Mouse (Mus musculus): ENCODE results near the gene Rrh. TPM values are rescaled to one million over a fixed set of nuclear protein-coding genes. Genes with fewer than 3 reads are reported as not detected.

Rrh gene
- polyA plus RNA-seq (2015; fragmentation: Nextera tagmentation; extraction: Ambion mirVana): 0.15 and 0.17 TPM in 2 replicates

DNA sequence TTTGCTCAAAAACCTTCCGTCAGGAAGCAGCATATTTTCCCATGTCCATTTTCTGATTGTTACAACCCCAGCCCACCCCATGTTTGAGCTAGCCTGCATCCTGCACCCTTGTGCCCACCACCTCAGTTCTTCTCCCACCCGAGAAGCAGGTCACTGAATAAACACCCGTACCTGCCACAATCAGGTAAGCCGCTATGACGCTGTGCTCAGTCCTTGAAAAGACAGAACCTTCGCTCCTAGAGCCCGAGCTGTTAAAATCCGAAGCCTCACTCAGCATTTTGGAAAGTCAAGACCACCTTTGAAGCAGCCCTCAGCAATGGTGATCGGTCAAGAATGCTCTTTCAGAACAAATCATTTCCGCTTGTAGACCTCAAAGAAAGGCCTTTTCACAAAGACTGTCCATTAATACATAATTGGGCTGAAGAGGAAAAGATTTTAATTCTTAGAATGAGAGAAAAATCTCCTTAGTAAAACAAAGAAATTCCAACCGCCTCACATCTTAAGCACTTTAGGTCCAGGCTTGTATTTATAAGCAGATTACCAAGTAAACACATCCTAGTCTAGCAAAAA is at the start of gene Rrh:
Gene Rrh, minus strand, starts transcription at position 382 of the 570 bp plus-strand sequence.
- ATAC-seq (ENCODE audit: low FRiP score, low read depth): no peak

DNA sequence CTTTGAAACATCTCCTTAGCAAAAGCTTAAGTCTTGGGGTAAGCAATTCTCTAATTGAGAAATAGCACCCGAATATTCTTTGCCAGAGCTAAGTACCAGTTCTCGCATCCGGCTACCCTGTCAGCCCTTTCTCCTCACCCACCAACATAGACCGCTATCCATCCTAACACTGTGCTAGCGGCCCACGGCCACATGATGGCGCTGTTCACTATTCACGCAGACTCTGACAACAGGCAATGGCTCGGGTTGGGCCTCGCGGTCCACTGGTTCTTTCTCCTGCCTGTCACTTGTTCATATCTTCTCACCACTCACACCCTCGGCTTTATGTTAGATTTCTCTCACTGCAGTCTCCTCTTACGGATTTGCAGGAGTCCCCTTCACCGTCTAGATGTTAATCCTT is 41.3 kb upstream of the Rrh start:
- H3K4me1 ChIP-seq: no peaks in the 10 kb centered on the region
- no peak overlapping the region for H3K9ac ChIP-seq
- peaks cover 6% of the 10 kb centered on the region; the same call in 1 of the 2 replicates for H3K9me3 ChIP-seq
- 50% methylated on average over 14 of the region's 14 CpGs for WGBS
- H3K27me3 ChIP-seq: no peaks in the 10 kb centered on the region
- no peak for ATAC-seq (ENCODE audit: low FRiP score, low read depth)
- no peak overlapping the region for H3K4me3 ChIP-seq
- no peak overlapping the region for H3K4me2 ChIP-seq (replicated peaks)
- H3K27ac ChIP-seq: no peak overlapping the region
- no peaks in the 10 kb centered on the region for H3K36me3 ChIP-seq

More for the DNA sequence above, at the start of gene Rrh:
- WGBS: 92% methylated on average over 11 of the region's 11 CpGs
- H3K36me3 ChIP-seq: peaks cover 35% of the 10 kb centered on the region
- no peak within 1 kb of the TSS for H3K9ac ChIP-seq
- no peaks in the 10 kb centered on the region for H3K27me3 ChIP-seq
- H3K27ac ChIP-seq: no peak within 1 kb of the TSS
- no peak within 1 kb of the TSS for H3K4me2 ChIP-seq (replicated peaks)
- H3K4me3 ChIP-seq: no peak within 1 kb of the TSS
- H3K4me1 ChIP-seq: no peaks in the 10 kb centered on the region
- no peaks in the 10 kb centered on the region for H3K9me3 ChIP-seq

DNA sequence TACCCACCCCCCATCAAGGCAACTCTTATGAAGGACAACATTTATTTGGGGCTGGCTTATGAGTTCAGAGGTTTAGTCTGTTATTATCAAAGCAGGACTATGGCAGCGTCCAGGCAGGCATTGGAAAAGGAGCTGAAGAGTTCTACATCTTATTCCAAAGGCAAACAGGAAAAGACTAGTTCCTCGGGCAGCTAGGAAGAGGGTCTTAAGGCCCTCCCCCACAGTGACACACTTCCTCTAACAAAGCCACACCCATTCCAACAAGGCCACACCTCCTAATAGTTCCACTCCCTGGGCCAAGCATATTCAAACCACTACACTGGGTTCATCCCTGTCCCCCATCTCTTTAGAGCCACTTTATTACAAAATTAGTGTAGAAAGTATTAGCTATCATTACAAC is 40.2 kb upstream of the Rrh start:
- Histone ChIP-seq H3K4me1 (no peaks in the 10 kb centered on the region), H3K4me2 (replicated peaks) (no peak overlapping the region), H3K27ac (no peak overlapping the region), H3K4me3 (no peak overlapping the region), H3K27me3 (no peaks in the 10 kb centered on the region), H3K36me3 (no peaks in the 10 kb centered on the region), H3K9me3 (peaks cover 15% of the 10 kb centered on the region), H3K9ac (no peak overlapping the region)
- 68% methylated on average over 2 of the region's 2 CpGs for WGBS
- no peak for ATAC-seq (ENCODE audit: low FRiP score, low read depth)

DNA sequence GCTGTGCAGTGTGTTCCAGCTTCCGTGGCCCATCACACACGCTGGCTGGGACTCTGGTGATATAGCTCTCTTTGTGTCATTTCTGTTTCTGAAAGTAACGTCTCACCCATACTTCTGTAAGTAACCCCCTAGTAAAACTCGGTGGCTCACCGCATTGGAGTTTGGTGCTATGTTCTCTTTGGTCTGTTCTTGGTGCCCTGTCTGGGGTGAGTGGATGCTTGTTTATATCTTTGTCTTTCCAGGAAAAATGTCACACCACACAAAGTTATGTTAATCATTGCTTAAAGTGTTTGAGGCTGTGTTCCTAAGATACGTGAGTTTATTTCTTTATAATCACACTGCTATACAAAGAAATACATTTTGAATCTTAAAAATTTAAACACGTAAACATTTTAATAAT is 24.5 kb upstream of the Rrh start:
- Histone ChIP-seq H3K4me3 (no peak overlapping the region), H3K27ac (no peak overlapping the region), H3K4me2 (replicated peaks) (no peak overlapping the region), H3K36me3 (no peaks in the 10 kb centered on the region), H3K4me1 (no peaks in the 10 kb centered on the region), H3K9me3 (no peaks in the 10 kb centered on the region), H3K27me3 (no peaks in the 10 kb centered on the region), H3K9ac (no peak overlapping the region)
- 85% methylated on average over 7 of the region's 7 CpGs for WGBS
- ATAC-seq (ENCODE audit: low FRiP score, low read depth): no peak

DNA sequence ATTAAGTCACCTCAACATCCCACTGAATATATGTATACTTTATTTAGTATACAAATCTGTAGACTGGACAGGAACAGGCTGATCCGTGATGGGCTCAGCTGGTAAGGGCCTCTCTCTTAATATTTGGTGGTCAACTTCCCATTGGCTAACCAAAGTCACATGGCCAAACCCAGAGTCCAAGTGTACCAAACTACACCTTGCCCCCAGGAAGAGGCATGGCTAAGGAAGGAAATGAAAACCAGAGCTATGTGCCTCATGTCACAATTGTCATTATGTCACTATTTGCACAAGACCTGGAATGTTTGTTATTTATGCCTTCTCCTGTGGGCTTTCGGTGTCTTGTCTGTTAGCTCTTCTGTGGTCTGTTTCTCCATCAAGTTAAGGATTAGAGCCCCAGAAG is 23.5 kb upstream of the Rrh start:
- no peaks in the 10 kb centered on the region for H3K4me1 ChIP-seq
- H3K4me2 ChIP-seq (replicated peaks): no peak overlapping the region
- no peak for ATAC-seq (ENCODE audit: low FRiP score, low read depth)
- H3K27me3 ChIP-seq: no peaks in the 10 kb centered on the region
- no peak overlapping the region for H3K9ac ChIP-seq
- H3K36me3 ChIP-seq: no peaks in the 10 kb centered on the region
- H3K27ac ChIP-seq: no peak overlapping the region
- no peak overlapping the region for H3K4me3 ChIP-seq
- 88% methylated on average over 2 of the region's 2 CpGs for WGBS
- no peaks in the 10 kb centered on the region for H3K9me3 ChIP-seq

DNA sequence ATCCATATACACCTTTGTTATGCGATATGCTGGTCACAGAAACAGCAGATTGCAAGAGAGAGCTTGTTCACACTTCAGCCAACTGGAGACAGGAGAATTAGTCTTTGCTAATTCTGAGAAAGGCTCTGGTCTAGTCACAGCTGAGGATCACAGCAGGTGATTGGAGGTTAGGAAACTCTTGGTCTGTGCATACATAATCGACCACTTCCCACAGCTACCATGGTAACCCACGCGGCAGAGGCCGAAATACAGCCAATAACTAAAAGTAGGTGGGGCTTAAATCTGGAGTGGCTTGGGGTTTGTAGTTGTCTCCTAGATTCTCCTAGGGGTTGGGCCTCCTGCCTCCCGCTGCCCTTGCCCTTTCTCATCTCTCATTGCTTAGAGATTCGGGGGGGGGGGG is 15.6 kb upstream of the Rrh start:
- Histone ChIP-seq H3K27me3 (no peaks in the 10 kb centered on the region), H3K36me3 (no peaks in the 10 kb centered on the region), H3K9me3 (no peaks in the 10 kb centered on the region), H3K4me3 (no peak overlapping the region), H3K9ac (no peak overlapping the region), H3K27ac (no peak overlapping the region), H3K4me1 (no peaks in the 10 kb centered on the region), H3K4me2 (replicated peaks) (no peak overlapping the region)
- WGBS: 49% methylated on average over 6 of the region's 7 CpGs
- no peak for ATAC-seq (ENCODE audit: low FRiP score, low read depth)

DNA sequence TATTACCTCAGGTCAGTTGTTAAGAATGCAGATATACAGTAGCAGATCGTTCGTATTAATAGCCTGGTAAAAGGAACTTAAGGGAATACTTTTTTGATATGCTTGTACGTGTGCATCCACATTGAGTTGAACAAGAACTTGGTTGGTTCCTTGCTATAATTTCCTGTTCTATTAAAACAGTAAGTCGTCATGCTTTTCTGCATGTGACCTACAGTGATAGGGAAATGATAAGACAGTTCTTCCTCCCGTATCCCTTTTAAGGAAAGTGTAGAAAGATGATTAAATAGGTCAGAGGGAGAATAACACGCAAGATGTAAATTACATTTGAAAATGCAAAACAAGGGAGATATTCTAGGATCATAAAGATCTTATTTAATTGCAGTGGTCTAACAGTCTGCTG is 14.6 kb upstream of the Rrh start:
- H3K4me3 ChIP-seq: no peak overlapping the region
- no peak overlapping the region for H3K4me2 ChIP-seq (replicated peaks)
- no peak for ATAC-seq (ENCODE audit: low FRiP score, low read depth)
- no peaks in the 10 kb centered on the region for H3K27me3 ChIP-seq
- no peaks in the 10 kb centered on the region for H3K4me1 ChIP-seq
- no peaks in the 10 kb centered on the region for H3K9me3 ChIP-seq
- H3K36me3 ChIP-seq: no peaks in the 10 kb centered on the region
- WGBS: 81% methylated on average over 6 of the region's 6 CpGs
- no peak overlapping the region for H3K27ac ChIP-seq
- H3K9ac ChIP-seq: no peak overlapping the region

DNA sequence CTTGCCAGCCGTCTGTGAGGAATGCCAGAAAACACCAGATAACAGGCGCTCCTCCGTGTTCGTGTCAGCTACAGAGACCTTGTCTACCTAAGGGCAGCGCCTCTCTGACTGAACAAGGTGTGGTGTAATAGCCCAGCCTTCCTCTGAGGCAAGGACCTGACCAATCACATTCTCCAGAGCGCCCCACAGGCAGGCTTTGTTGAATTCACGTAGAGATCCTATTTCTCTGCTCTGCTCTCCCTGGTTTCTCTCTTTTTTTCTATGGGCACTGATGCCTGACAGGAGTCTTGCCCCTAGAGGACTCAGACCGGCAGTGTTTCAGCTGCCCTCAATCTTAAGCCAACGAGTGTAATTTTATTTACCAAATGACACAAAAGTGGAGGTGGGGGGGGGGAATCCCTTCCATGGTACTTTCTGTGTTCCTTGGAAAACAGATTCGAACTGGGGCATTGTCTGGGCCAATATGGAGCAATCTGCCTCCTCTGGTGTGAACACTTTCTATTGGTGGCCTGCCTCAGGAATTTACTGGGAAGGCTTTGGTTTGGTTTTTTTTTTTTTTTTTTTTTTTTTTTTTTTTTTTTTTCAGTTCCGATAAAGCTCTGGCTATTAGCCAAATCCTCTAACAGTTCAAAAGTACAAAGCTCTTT is 13.8 kb upstream of the Rrh start:
- Histone ChIP-seq H3K9ac (peak overlapping the region; percentile 8; the same call in 1 of the 2 replicates), H3K27ac (no peak overlapping the region), H3K27me3 (no peaks in the 10 kb centered on the region), H3K4me1 (no peaks in the 10 kb centered on the region), H3K4me3 (no peak overlapping the region), H3K9me3 (no peaks in the 10 kb centered on the region), H3K36me3 (no peaks in the 10 kb centered on the region), H3K4me2 (replicated peaks) (peak overlapping the region; percentile 34)
- 22% methylated on average over 11 of the region's 11 CpGs for WGBS
- ATAC-seq (ENCODE audit: low FRiP score, low read depth): no peak

DNA sequence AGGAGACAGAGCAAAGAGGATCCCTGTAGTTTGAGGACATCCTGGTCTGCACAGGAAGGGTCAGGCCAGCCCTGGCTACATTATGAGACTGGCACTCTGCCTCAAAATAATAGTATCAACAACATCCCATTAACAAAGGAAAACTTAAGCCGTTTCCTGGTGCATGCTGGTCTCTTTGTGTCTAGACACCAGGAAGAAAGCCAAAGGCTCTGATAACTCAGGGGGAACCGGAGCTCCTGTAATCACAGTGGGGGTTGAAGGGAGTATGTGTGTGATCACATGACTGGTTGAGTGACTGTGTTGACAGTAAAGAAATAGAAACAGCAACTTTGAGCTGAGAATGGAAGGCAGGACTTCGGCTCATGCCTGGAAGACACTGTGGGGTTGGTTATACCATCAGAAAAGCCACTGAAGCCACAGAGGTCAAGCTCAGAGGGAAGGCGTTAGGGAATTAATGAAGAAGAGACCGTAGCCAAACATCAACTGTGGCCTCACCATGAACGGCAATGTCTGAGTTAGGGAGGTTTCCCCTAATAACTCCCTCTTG is 13.1 kb upstream of the Rrh start, which contains the start of gene Cfi:
Gene Cfi, plus strand, starts transcription at position 497 of the 547 bp plus-strand sequence.
- H3K36me3 ChIP-seq: no peaks in the 10 kb centered on the region
- peak within 1 kb of the TSS; percentile 8; the same call in 1 of the 2 replicates for H3K9ac ChIP-seq
- WGBS: 75% methylated on average over 6 of the region's 6 CpGs
- ATAC-seq (ENCODE audit: low FRiP score, low read depth): no peak
- no peaks in the 10 kb centered on the region for H3K9me3 ChIP-seq
- no peak within 1 kb of the TSS for H3K27ac ChIP-seq
- H3K4me2 ChIP-seq (replicated peaks): peak within 1 kb of the TSS; percentile 34
- H3K27me3 ChIP-seq: no peaks in the 10 kb centered on the region
- no peaks in the 10 kb centered on the region for H3K4me1 ChIP-seq
- no peak within 1 kb of the TSS for H3K4me3 ChIP-seq

DNA sequence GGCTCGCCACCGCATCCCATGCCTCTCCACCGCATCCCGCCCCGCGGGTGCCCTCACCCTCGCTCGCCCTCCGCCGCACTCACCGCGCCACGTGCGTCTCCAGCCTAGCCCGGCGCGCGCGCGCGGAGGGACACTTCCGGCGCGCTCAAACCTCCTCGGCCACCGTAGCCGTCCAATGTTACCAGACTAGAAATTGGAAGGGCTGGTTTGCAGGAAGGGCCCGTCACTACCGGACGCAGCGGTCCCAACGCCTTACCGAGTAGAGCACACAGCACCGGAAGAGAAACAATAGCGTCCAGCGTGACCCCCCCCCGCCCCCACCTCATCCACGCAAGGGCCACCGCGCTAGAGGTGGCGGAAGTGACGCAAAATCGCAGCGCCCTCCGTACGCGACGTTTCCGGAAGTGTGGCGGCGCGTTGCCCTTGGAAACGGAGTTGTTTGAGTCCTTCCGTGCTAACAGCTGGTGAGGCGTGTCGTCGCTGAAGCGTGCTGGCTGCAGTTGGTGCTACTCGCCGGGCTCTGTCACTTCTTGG is 8.7 kb upstream of the Rrh start, which contains the start of gene Gar1:
Gene Gar1, minus strand, starts transcription at position 362 of the 534 bp plus-strand sequence.
- Histone ChIP-seq H3K27me3 (no peaks in the 10 kb centered on the region), H3K4me2 (replicated peaks) (peak within 1 kb of the TSS; percentile 73), H3K4me1 (peaks cover 11% of the 10 kb centered on the region), H3K4me3 (peak within 1 kb of the TSS; percentile 93), H3K9me3 (no peaks in the 10 kb centered on the region), H3K9ac (peak within 1 kb of the TSS; percentile 86), H3K27ac (peak within 1 kb of the TSS; percentile 79), H3K36me3 (peaks cover 23% of the 10 kb centered on the region)
- WGBS: 0% methylated on average over 60 of the region's 60 CpGs
- ATAC-seq (ENCODE audit: low FRiP score, low read depth): peak; percentile 94

DNA sequence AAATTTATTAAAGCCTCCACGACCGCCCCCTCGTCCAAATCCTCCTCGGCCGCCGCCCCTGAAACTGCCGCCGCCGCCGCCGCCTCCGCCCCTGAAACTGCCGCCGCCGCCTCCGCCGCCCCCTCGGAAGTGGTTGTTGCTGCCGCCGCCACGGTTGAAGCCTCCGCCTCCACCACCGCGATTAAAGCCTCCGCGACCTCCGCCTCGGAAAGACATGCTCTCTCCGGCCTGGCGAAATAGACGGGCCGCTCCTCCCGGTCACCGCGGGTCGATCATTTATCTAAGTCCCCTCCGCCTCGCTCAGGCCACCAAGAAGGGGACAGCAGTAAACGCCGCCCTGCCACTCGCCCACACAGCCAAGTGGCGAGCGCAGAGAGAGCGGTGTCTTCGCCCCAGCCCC is 8.2 kb upstream of the Rrh start:
- H3K9me3 ChIP-seq: no peaks in the 10 kb centered on the region
- peak overlapping the region; percentile 93 for H3K4me3 ChIP-seq
- no peak for ATAC-seq (ENCODE audit: low FRiP score, low read depth)
- no peaks in the 10 kb centered on the region for H3K27me3 ChIP-seq
- H3K4me2 ChIP-seq (replicated peaks): peak overlapping the region; percentile 73
- peak overlapping the region; percentile 79 for H3K27ac ChIP-seq
- WGBS: under 1% methylated on average over 42 of the region's 45 CpGs
- H3K36me3 ChIP-seq: peaks cover 28% of the 10 kb centered on the region
- H3K9ac ChIP-seq: peak overlapping the region; percentile 86
- peaks cover 11% of the 10 kb centered on the region for H3K4me1 ChIP-seq

DNA sequence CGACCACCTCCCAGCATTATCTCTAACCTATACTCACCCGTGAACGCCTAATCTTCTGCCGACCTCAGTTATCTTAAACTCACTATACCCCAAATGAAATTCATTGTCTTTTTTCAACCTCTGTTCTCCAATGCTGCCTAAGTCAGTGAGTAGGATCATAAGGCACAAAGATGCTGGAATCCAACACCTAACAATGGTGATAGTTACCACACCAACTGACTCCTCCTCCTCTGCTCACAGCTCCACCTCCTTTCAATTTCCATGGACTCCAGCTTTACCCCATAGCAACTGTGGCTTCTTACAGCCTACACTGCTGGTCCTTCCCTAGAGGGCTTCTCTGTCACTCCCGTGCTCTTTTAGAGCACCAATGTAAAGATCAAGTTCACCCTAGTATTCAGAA is 5.3 kb upstream of the Rrh start:
- H3K27me3 ChIP-seq: no peaks in the 10 kb centered on the region
- no peak overlapping the region for H3K4me3 ChIP-seq
- no peak overlapping the region for H3K9ac ChIP-seq
- H3K4me1 ChIP-seq: peaks cover 11% of the 10 kb centered on the region
- no peak overlapping the region for H3K27ac ChIP-seq
- no peak for ATAC-seq (ENCODE audit: low FRiP score, low read depth)
- H3K4me2 ChIP-seq (replicated peaks): no peak overlapping the region
- H3K36me3 ChIP-seq: peaks cover 48% of the 10 kb centered on the region
- H3K9me3 ChIP-seq: no peaks in the 10 kb centered on the region
- 92% methylated on average over 5 of the region's 5 CpGs for WGBS

Measured in limb, embryonic 13.5 days (tissue).